Mouse (Mus musculus): Measurements from ENCODE around the gene Rnf215. TPM values are rescaled to one million over a fixed set of nuclear protein-coding genes. Genes with fewer than 3 reads are reported as not detected.

Gene Rnf215
- polyA plus RNA-seq, 1 experiment, result 20.6 TPM

GRCm38 (mm10) chr11:4143281-4144062 is 8.5 kb downstream of the Rnf215 start:
- WGBS, result 88% methylated on average over 21 of the region's 21 CpGs
- DNase-seq (ENCODE audit: low read depth in 1 of 2, low spot score in 2 of 2), result no peak
- peaks cover 15% of the 10 kb centered on the region for H3K36me3 ChIP-seq (ENCODE audit: control insufficient read depth, insufficient read depth, low read length)
- no peaks in the 10 kb centered on the region for H3K27me3 ChIP-seq (ENCODE audit: control insufficient read depth, insufficient read depth, low read length)
- H3K4me3 ChIP-seq (ENCODE audit: extremely low read depth, insufficient read depth, insufficient read length), result no peak overlapping the region
- H3K27ac ChIP-seq (ENCODE audit: insufficient read depth, low read length), result no peak overlapping the region
- no peak for TF ChIP-seq CTCF (IDR thresholded peaks at IDR 0.05; ENCODE audit: extremely low read depth, insufficient read depth, insufficient read length, insufficient replicate concordance)
- no peak for TF ChIP-seq POLR2A (IDR thresholded peaks at IDR 0.05; ENCODE audit: low read depth, low read length)
- no peaks in the 10 kb centered on the region for H3K4me1 ChIP-seq (ENCODE audit: control insufficient read depth, insufficient read depth, insufficient read length)

- no peak overlapping the region for H3K27ac ChIP-seq (ENCODE audit: insufficient read depth, low read length)
- no peak overlapping the region for H3K4me3 ChIP-seq (ENCODE audit: extremely low read depth, insufficient read depth, insufficient read length)
- WGBS, result 86% methylated on average over 6 of the region's 6 CpGs
- no peaks in the 10 kb centered on the region for H3K27me3 ChIP-seq (ENCODE audit: control insufficient read depth, insufficient read depth, low read length)
- no peaks in the 10 kb centered on the region for H3K4me1 ChIP-seq (ENCODE audit: control insufficient read depth, insufficient read depth, insufficient read length)
- DNase-seq (ENCODE audit: low read depth in 1 of 2, low spot score in 2 of 2), result no peak
- peaks cover 7% of the 10 kb centered on the region for H3K36me3 ChIP-seq (ENCODE audit: control insufficient read depth, insufficient read depth, low read length)
- TF ChIP-seq POLR2A (IDR thresholded peaks at IDR 0.05; ENCODE audit: low read depth, low read length), result no peak
- no peak for TF ChIP-seq CTCF (IDR thresholded peaks at IDR 0.05; ENCODE audit: extremely low read depth, insufficient read depth, insufficient read length, insufficient replicate concordance)
These were observed 11.4 kb downstream of the Rnf215 start for GRCm38 (mm10) chr11:4146381-4146780.

GRCm38 (mm10) chr11:4147098-4147497 is 12.1 kb downstream of the Rnf215 start:
- Histone ChIP-seq H3K4me3 (ENCODE audit: extremely low read depth, insufficient read depth, insufficient read length) (no peak overlapping the region), H3K27me3 (ENCODE audit: control insufficient read depth, insufficient read depth, low read length) (no peaks in the 10 kb centered on the region), H3K27ac (ENCODE audit: insufficient read depth, low read length) (no peak overlapping the region), H3K36me3 (ENCODE audit: control insufficient read depth, insufficient read depth, low read length) (peaks cover 4% of the 10 kb centered on the region), H3K4me1 (ENCODE audit: control insufficient read depth, insufficient read depth, insufficient read length) (no peaks in the 10 kb centered on the region)
- WGBS, result 94% methylated on average over 10 of the region's 10 CpGs
- TF ChIP-seq POLR2A (IDR thresholded peaks at IDR 0.05; ENCODE audit: low read depth, low read length), result no peak
- no peak for TF ChIP-seq CTCF (IDR thresholded peaks at IDR 0.05; ENCODE audit: extremely low read depth, insufficient read depth, insufficient read length, insufficient replicate concordance)
- no peak for DNase-seq (ENCODE audit: low read depth in 1 of 2, low spot score in 2 of 2)

- TF ChIP-seq POLR2A (IDR thresholded peaks at IDR 0.05; ENCODE audit: low read depth, low read length), result no peak
- TF ChIP-seq CTCF (IDR thresholded peaks at IDR 0.05; ENCODE audit: extremely low read depth, insufficient read depth, insufficient read length, insufficient replicate concordance), result no peak
- WGBS, result 94% methylated on average over 5 of the region's 5 CpGs
- peaks cover 2% of the 10 kb centered on the region for H3K36me3 ChIP-seq (ENCODE audit: control insufficient read depth, insufficient read depth, low read length)
- no peaks in the 10 kb centered on the region for H3K27me3 ChIP-seq (ENCODE audit: control insufficient read depth, insufficient read depth, low read length)
- DNase-seq (ENCODE audit: low read depth in 1 of 2, low spot score in 2 of 2), result no peak
- H3K4me3 ChIP-seq (ENCODE audit: extremely low read depth, insufficient read depth, insufficient read length), result no peak overlapping the region
- no peak overlapping the region for H3K27ac ChIP-seq (ENCODE audit: insufficient read depth, low read length)
- H3K4me1 ChIP-seq (ENCODE audit: control insufficient read depth, insufficient read depth, insufficient read length), result no peaks in the 10 kb centered on the region
These were observed 13.1 kb downstream of the Rnf215 start for GRCm38 (mm10) chr11:4148120-4148519.

- Histone ChIP-seq H3K4me3 (ENCODE audit: extremely low read depth, insufficient read depth, insufficient read length) (no peak overlapping the region), H3K27me3 (ENCODE audit: control insufficient read depth, insufficient read depth, low read length) (no peaks in the 10 kb centered on the region), H3K4me1 (ENCODE audit: control insufficient read depth, insufficient read depth, insufficient read length) (no peaks in the 10 kb centered on the region), H3K36me3 (ENCODE audit: control insufficient read depth, insufficient read depth, low read length) (peaks cover 2% of the 10 kb centered on the region; the same call in 1 of the 2 replicates), H3K27ac (ENCODE audit: insufficient read depth, low read length) (no peak overlapping the region)
- DNase-seq (ENCODE audit: low read depth in 1 of 2, low spot score in 2 of 2), result no peak
- WGBS, result 83% methylated on average over 9 of the region's 9 CpGs
- TF ChIP-seq CTCF (IDR thresholded peaks at IDR 0.05; ENCODE audit: extremely low read depth, insufficient read depth, insufficient read length, insufficient replicate concordance) (no peak), POLR2A (IDR thresholded peaks at IDR 0.05; ENCODE audit: low read depth, low read length) (no peak)
These were observed 13.6 kb downstream of the Rnf215 start for GRCm38 (mm10) chr11:4148536-4149156.

GRCm38 (mm10) chr11:4149886-4150285 is 14.9 kb downstream of the Rnf215 start:
- H3K27me3 ChIP-seq (ENCODE audit: control insufficient read depth, insufficient read depth, low read length), result no peaks in the 10 kb centered on the region
- DNase-seq (ENCODE audit: low read depth in 1 of 2, low spot score in 2 of 2), result no peak
- H3K4me1 ChIP-seq (ENCODE audit: control insufficient read depth, insufficient read depth, insufficient read length), result no peaks in the 10 kb centered on the region
- WGBS, result 97% methylated on average over 6 of the region's 6 CpGs
- no peak overlapping the region for H3K4me3 ChIP-seq (ENCODE audit: extremely low read depth, insufficient read depth, insufficient read length)
- no peaks in the 10 kb centered on the region for H3K36me3 ChIP-seq (ENCODE audit: control insufficient read depth, insufficient read depth, low read length)
- TF ChIP-seq CTCF (IDR thresholded peaks at IDR 0.05; ENCODE audit: extremely low read depth, insufficient read depth, insufficient read length, insufficient replicate concordance), result no peak
- no peak for TF ChIP-seq POLR2A (IDR thresholded peaks at IDR 0.05; ENCODE audit: low read depth, low read length)
- no peak overlapping the region for H3K27ac ChIP-seq (ENCODE audit: insufficient read depth, low read length)

- Histone ChIP-seq H3K27ac (ENCODE audit: insufficient read depth, low read length) (no peak overlapping the region), H3K4me3 (ENCODE audit: extremely low read depth, insufficient read depth, insufficient read length) (no peak overlapping the region), H3K27me3 (ENCODE audit: control insufficient read depth, insufficient read depth, low read length) (no peaks in the 10 kb centered on the region), H3K4me1 (ENCODE audit: control insufficient read depth, insufficient read depth, insufficient read length) (no peaks in the 10 kb centered on the region), H3K36me3 (ENCODE audit: control insufficient read depth, insufficient read depth, low read length) (no peaks in the 10 kb centered on the region)
- WGBS, result 89% methylated on average over 7 of the region's 7 CpGs
- DNase-seq (ENCODE audit: low read depth in 1 of 2, low spot score in 2 of 2), result no peak
- TF ChIP-seq CTCF (IDR thresholded peaks at IDR 0.05; ENCODE audit: extremely low read depth, insufficient read depth, insufficient read length, insufficient replicate concordance) (no peak), POLR2A (IDR thresholded peaks at IDR 0.05; ENCODE audit: low read depth, low read length) (no peak)
These were observed 18.7 kb downstream of the Rnf215 start for GRCm38 (mm10) chr11:4153694-4154093.
